Mouse (Mus musculus): Measurements from ENCODE around the gene Tbx2.

DNA sequence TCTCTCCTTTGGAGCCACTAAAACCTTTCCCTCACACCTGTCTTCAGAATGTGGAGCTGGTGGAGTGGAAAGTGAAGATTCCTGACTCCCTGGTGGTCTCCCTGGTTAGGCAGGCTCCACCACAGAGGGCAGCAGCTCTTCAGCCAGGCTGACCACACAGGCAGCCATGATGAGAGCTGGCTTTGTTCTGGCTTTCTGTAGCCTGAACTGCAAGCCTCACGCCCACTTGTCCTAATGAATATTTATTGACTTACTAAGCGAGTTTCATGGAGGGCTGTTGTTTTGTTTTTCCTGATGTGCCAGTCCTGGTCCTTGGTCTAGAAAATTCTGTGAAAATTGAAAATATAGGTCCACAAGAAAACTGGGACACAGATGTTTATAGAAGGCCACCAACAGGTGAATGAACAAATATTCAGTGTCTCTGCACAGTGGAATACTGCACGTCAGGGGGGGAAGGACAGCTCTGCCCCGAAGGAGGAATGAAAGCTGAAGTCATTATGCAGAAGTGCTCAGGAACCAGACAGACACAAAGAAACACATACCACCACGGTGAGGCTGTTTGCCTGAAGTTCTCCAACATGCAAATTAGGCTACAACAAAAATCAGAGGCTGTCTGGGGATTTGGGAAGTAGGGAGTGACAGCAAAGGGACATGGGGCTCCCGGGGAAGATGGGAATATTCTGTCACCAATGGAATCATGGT, 25.8 kb downstream of the Tbx2 start:
- no peak for TF ChIP-seq CTCF (IDR thresholded peaks at IDR 0.05 in 2 of 3, conservative IDR thresholded peaks at IDR 0.05 in 1 of 3; ENCODE audit: control insufficient read depth in 1 of 3, insufficient read depth in 1 of 3, low read depth in 2 of 3, low read length in 3 of 3, poor library complexity in 1 of 3, severe bottlenecking in 1 of 3)
- no peak for TF ChIP-seq MAX (IDR thresholded peaks at IDR 0.05; ENCODE audit: low read length)
- no peak for TF ChIP-seq TCF12 (IDR thresholded peaks at IDR 0.05; ENCODE audit: low read depth, low read length)
- TF ChIP-seq ZKSCAN1 (IDR thresholded peaks at IDR 0.05; ENCODE audit: low read depth, low read length), result no peak
- TF ChIP-seq HCFC1 (IDR thresholded peaks at IDR 0.05; ENCODE audit: low read depth, low read length), result no peak
- no peak for TF ChIP-seq POLR2A (IDR thresholded peaks at IDR 0.05; ENCODE audit: control insufficient read depth in 1 of 2, insufficient read depth in 1 of 2, low read depth in 1 of 2, low read length in 2 of 2, poor library complexity in 1 of 2)
- TF ChIP-seq EP300 (IDR thresholded peaks at IDR 0.05; ENCODE audit: low read depth in 1 of 2, low read length in 2 of 2), result no peak
- no peak for TF ChIP-seq ZMIZ1 (IDR thresholded peaks at IDR 0.05; ENCODE audit: low read depth, low read length)
- TF ChIP-seq GATA1 (IDR thresholded peaks at IDR 0.05; ENCODE audit: low read depth, low read length), result no peak
- no peak for TF ChIP-seq MXI1 (IDR thresholded peaks at IDR 0.05; ENCODE audit: low read depth, low read length)

All from MEL (cell line).